Mouse (Mus musculus) embryonic fibroblast, embryonic 13.5 days (primary cell): Measurements from ENCODE around the gene Pdcl3.

Source experiments
- CTCF ChIP-seq: IDR thresholded peaks from 2 replicates; pipeline ENCODE4 v1.5.1; 2011; ENCODE audit warnings: mild to moderate bottlenecking, control low read depth, low read length, moderate library complexity, borderline replicate concordance; ENCODE audit not compliant: insufficient read depth
- POLR2A ChIP-seq: IDR thresholded peaks from 2 replicates; pipeline ENCODE4 v1.6.1; 2011; ENCODE audit warnings: low read depth, mild to moderate bottlenecking, control low read depth, low read length, moderate library complexity

DNA sequence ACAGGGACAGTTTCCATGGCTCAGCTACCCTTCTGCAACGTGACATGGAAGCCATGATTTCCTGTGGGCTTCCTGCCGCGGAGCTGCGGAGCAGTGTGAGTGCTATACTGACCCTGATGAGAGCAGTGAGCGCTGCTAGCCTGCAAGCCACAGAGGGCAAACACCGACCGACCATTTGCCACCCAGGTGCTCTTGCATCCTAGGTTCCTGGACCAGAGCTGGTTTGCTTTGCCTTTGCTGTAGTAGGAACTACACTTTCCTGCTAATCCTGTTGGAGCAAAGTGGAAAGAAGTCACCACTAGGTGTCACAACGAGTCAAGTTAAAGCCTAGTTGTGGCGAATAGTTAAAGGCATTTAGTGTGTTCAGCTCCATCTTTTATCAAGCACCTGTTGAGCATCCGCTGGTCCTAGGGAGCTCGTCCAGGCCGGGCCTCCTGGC is 25.2 kb downstream of the Pdcl3 start:
- TF ChIP-seq POLR2A, result no peak
- TF ChIP-seq CTCF, result no peak
